ENCODE assay signal across 28 mouse cellular contexts in genomic region chr1:93818722-93819121, GRCm38 (mm10). TPM values are rescaled to one million over a fixed set of nuclear protein-coding genes. Genes with fewer than 3 reads are reported as not detected.
A peak's percentile ranks its signal among the peaks of the same experiment; 100 is the strongest.
DNase-seq lines count a peak whose midpoint lies in the region; ATAC-seq and TF ChIP-seq lines count a peak whose summit lies in the region.
"Had no signal": no experiment of that assay in that cellular context is flagged by ENCODE, and none has a peak within 500 bp of the region (broad histone marks: within the 10 kb centered on the region; RNA-seq: fewer than 3 reads in every experiment).

No protein-coding gene starts in this region.

- no peak overlapping the region for H3K9ac ChIP-seq in heart, embryonic 11.5 days (ENCODE audit: low read depth, low read length)
- no peak overlapping the region for H3K9ac ChIP-seq in liver, postnatal 0 days (replicated peaks)
- H3K9ac ChIP-seq in liver, embryonic 11.5 days (ENCODE audit: low read depth, low read length), result no peak overlapping the region
- H3K9ac ChIP-seq: embryonic facial prominence, embryonic 15.5 days; heart, embryonic 13.5 days; hindbrain, embryonic 15.5 days had no signal

- WGBS in heart, embryonic 11.5 days (ENCODE audit: insufficient replicate concordance), result 93% methylated on average over 7 of the region's 7 CpGs
- 86% methylated on average over 7 of the region's 7 CpGs for WGBS in liver, postnatal 0 days (ENCODE audit: insufficient replicate concordance)
- 95% methylated on average over 7 of the region's 7 CpGs for WGBS in liver, embryonic 11.5 days

- H3K4me1 ChIP-seq in heart, embryonic 11.5 days (ENCODE audit: control insufficient read depth, insufficient read depth, low read length), result no peaks in the 10 kb centered on the region
- no peaks in the 10 kb centered on the region; the same call in 1 of the 2 replicates for H3K4me1 ChIP-seq in liver, postnatal 0 days (ENCODE audit: insufficient read depth)
- H3K4me1 ChIP-seq in liver, embryonic 11.5 days (replicated peaks; ENCODE audit: control insufficient read depth, insufficient read depth, low read length), result no peaks in the 10 kb centered on the region; the same call in 1 of the 2 replicates
- H3K4me1 ChIP-seq in megakaryocyte, embryonic 14.5 days, result peaks cover 12% of the 10 kb centered on the region
- H3K4me1 ChIP-seq: embryonic facial prominence, embryonic 15.5 days; forebrain, embryonic 10.5 days; heart, embryonic 13.5 days; hindbrain, embryonic 15.5 days had no signal

- DNase-seq in adrenal gland, adult (ENCODE audit: inconsistent age in 2 of 2, low spot score in 1 of 2), result peak; percentile 57 to 75
- DNase-seq in adrenal gland, postnatal 10 days, result no peak
- peak; percentile 80 for DNase-seq in heart, adult 11 months
- DNase-seq in liver, postnatal 0 days, result no peak
- DNase-seq in liver, embryonic 11.5 days (ENCODE audit: low spot score), result no peak
- no peak for DNase-seq in thymus, postnatal 10 days (ENCODE audit: low spot score in 2 of 2)
- DNase-seq: adrenal gland, postnatal 36 days; B cell, adult 2 months; cerebellum, adult 18-20 months; cerebellum, adult 9-11 months; embryo, embryonic 11 days; gastrocnemius, postnatal 10 days; heart, postnatal 36 days; kidney, adult 11 months had no signal

- H3K27ac ChIP-seq in heart, embryonic 11.5 days (ENCODE audit: low read depth, low read length), result no peak overlapping the region
- H3K27ac ChIP-seq in liver, postnatal 0 days (ENCODE audit: low read depth), result peak overlapping the region; percentile 63
- no peak overlapping the region for H3K27ac ChIP-seq in liver, embryonic 11.5 days (ENCODE audit: low read depth, low read length)
- H3K27ac ChIP-seq: embryonic facial prominence, embryonic 15.5 days; forebrain, embryonic 10.5 days; heart, embryonic 13.5 days; hindbrain, embryonic 15.5 days had no signal

- no peak for ATAC-seq in heart, embryonic 11.5 days (replicated peaks; ENCODE audit: insufficient number of reproducible peaks, low FRiP score, low TSS enrichment)
- ATAC-seq in liver, postnatal 0 days, result no peak
- ATAC-seq in liver, embryonic 11.5 days (replicated peaks; ENCODE audit: low FRiP score), result no peak
- ATAC-seq: activated CD4-positive, CD25-positive, alpha-beta regulatory T cell, adult 4 months; CD4-positive, CD25-positive, alpha-beta regulatory T cell, adult 4 months; forebrain, embryonic 14.5 days; Patski had no signal

- no peak for TF ChIP-seq EP300 in liver, postnatal 0 days (IDR thresholded peaks at IDR 0.05; ENCODE audit: low read depth)

- no peaks in the 10 kb centered on the region for H3K9me3 ChIP-seq in heart, embryonic 11.5 days (replicated peaks; ENCODE audit: control insufficient read depth, low read length)
- H3K9me3 ChIP-seq in liver, postnatal 0 days (ENCODE audit: low read length), result no peaks in the 10 kb centered on the region
- no peaks in the 10 kb centered on the region for H3K9me3 ChIP-seq in liver, embryonic 11.5 days (ENCODE audit: control insufficient read depth, low read length)
- no peaks in the 10 kb centered on the region for H3K9me3 ChIP-seq in megakaryocyte, embryonic 14.5 days
- H3K9me3 ChIP-seq: embryonic facial prominence, embryonic 15.5 days; forebrain, embryonic 10.5 days; heart, embryonic 13.5 days; hindbrain, embryonic 15.5 days had no signal

- H3K4me2 ChIP-seq in heart, embryonic 11.5 days, result no peak overlapping the region
- no peak overlapping the region for H3K4me2 ChIP-seq in liver, postnatal 0 days (ENCODE audit: low read depth, low read length)
- no peak overlapping the region for H3K4me2 ChIP-seq in liver, embryonic 11.5 days
- H3K4me2 ChIP-seq: embryonic facial prominence, embryonic 15.5 days; heart, embryonic 13.5 days; hindbrain, embryonic 15.5 days had no signal

- TF ChIP-seq CTCF in liver, postnatal 0 days (IDR thresholded peaks at IDR 0.05; ENCODE audit: low read depth), result no peak

- no peak overlapping the region for H3K4me3 ChIP-seq in heart, embryonic 11.5 days (ENCODE audit: low read depth, low read length)
- no peak overlapping the region for H3K4me3 ChIP-seq in liver, postnatal 0 days (ENCODE audit: low read depth, low read length)
- H3K4me3 ChIP-seq in liver, embryonic 11.5 days (ENCODE audit: low read depth, low read length), result no peak overlapping the region
- H3K4me3 ChIP-seq in megakaryocyte, embryonic 14.5 days (replicated peaks), result peak overlapping the region; percentile 51
- H3K4me3 ChIP-seq: embryonic facial prominence, embryonic 15.5 days; erythroblast, embryonic 14.5 days; forebrain, embryonic 10.5 days; heart, embryonic 13.5 days; hindbrain, embryonic 15.5 days had no signal

- H3K36me3 ChIP-seq in heart, embryonic 11.5 days (ENCODE audit: control insufficient read depth, insufficient read depth, low read length), result peaks cover 48% of the 10 kb centered on the region
- peaks cover 66% of the 10 kb centered on the region for H3K36me3 ChIP-seq in liver, postnatal 0 days (replicated peaks; ENCODE audit: insufficient read depth, low read length)
- H3K36me3 ChIP-seq in liver, embryonic 11.5 days (ENCODE audit: control insufficient read depth, insufficient read depth, low read length), result peaks cover 59% of the 10 kb centered on the region
- H3K36me3 ChIP-seq in megakaryocyte, embryonic 14.5 days (replicated peaks; ENCODE audit: low read length), result peaks cover 85% of the 10 kb centered on the region

- no peaks in the 10 kb centered on the region for H3K27me3 ChIP-seq in heart, embryonic 11.5 days (ENCODE audit: control insufficient read depth, insufficient read depth, low read length)
- no peaks in the 10 kb centered on the region for H3K27me3 ChIP-seq in liver, postnatal 0 days (ENCODE audit: insufficient read depth, low read length)
- H3K27me3 ChIP-seq in liver, embryonic 11.5 days (replicated peaks; ENCODE audit: control insufficient read depth, insufficient read depth, low read length), result no peaks in the 10 kb centered on the region
- H3K27me3 ChIP-seq in megakaryocyte, embryonic 14.5 days (replicated peaks), result no peaks in the 10 kb centered on the region
- H3K27me3 ChIP-seq: embryonic facial prominence, embryonic 15.5 days; heart, embryonic 13.5 days; hindbrain, embryonic 15.5 days; Patski had no signal

RNA-seq across cellular contexts. Expression of gene D2hgdh, which starts 6.0 kb away (rescaled TPM):
- 10 to 100 TPM; 33.5 to 48.8 TPM for total RNA-seq in adrenal gland, postnatal 10 days (2021)
- polyA plus RNA-seq in heart, embryonic 11.5 days (2014; fragmentation: Nextera tagmentation; extraction: Ambion mirVana), result 12.0 and 12.9 TPM in 2 replicates
- polyA plus RNA-seq in liver, postnatal 0 days (2015; fragmentation: Nextera tagmentation; extraction: Ambion mirVana), result 4.3 and 5.7 TPM in 2 replicates
- 10.1 and 12.3 TPM in 2 replicates for polyA plus RNA-seq in liver, embryonic 11.5 days (2014; fragmentation: Nextera tagmentation; extraction: Ambion mirVana)
- polyA plus RNA-seq in megakaryocyte, embryonic 14.5 days (2012; ENCODE audit: insufficient read depth, low replicate concordance), result 0.55 TPM in 1 of 2 replicates, not detected in the other

RNA-seq across cellular contexts. Expression of gene Ing5, which starts 15.0 kb away (rescaled TPM):
- total RNA-seq in adrenal gland, postnatal 10 days (2021), result 10 to 100 TPM; 15.2 to 17.9 TPM
- 14.4 and 15.5 TPM in 2 replicates for polyA plus RNA-seq in heart, embryonic 11.5 days (2014; fragmentation: Nextera tagmentation; extraction: Ambion mirVana)
- 4.6 and 5.7 TPM in 2 replicates for polyA plus RNA-seq in liver, postnatal 0 days (2015; fragmentation: Nextera tagmentation; extraction: Ambion mirVana)
- polyA plus RNA-seq in liver, embryonic 11.5 days (2014; fragmentation: Nextera tagmentation; extraction: Ambion mirVana), result 23.1 and 24.2 TPM in 2 replicates
- polyA plus RNA-seq in megakaryocyte, embryonic 14.5 days (2012; ENCODE audit: insufficient read depth, low replicate concordance), result 0.46 TPM in 1 of 2 replicates, not detected in the other

RNA-seq across cellular contexts. Expression of gene Dtymk, which starts 17.0 kb away (rescaled TPM):
- 10 to 100 TPM; 72.3 to 76.9 TPM for total RNA-seq in adrenal gland, postnatal 10 days (2021)
- 201 and 206 TPM in 2 replicates for polyA plus RNA-seq in heart, embryonic 11.5 days (2014; fragmentation: Nextera tagmentation; extraction: Ambion mirVana)
- 73.3 and 78.9 TPM in 2 replicates for polyA plus RNA-seq in liver, postnatal 0 days (2015; fragmentation: Nextera tagmentation; extraction: Ambion mirVana)
- 297 and 324 TPM in 2 replicates for polyA plus RNA-seq in liver, embryonic 11.5 days (2014; fragmentation: Nextera tagmentation; extraction: Ambion mirVana)
- polyA plus RNA-seq in megakaryocyte, embryonic 14.5 days (2012; ENCODE audit: insufficient read depth, low replicate concordance), result 4.6 and 45.2 TPM in 2 replicates

RNA-seq across cellular contexts. Expression of gene Gal3st2, which starts 42.4 kb away (rescaled TPM):
- total RNA-seq in adrenal gland, postnatal 10 days (2021), result under 1 TPM; 0.21 to 0.36 TPM
- 0.17 TPM in 1 of 2 replicates, not detected in the other for polyA plus RNA-seq in heart, embryonic 11.5 days (2014; fragmentation: Nextera tagmentation; extraction: Ambion mirVana)
- polyA plus RNA-seq in liver, postnatal 0 days (2015; fragmentation: Nextera tagmentation; extraction: Ambion mirVana), result 0.06 TPM in 1 of 2 replicates, not detected in the other
- polyA plus RNA-seq in liver, embryonic 11.5 days (2014; fragmentation: Nextera tagmentation; extraction: Ambion mirVana), result not detected in 2 replicates
- not detected in 2 replicates for polyA plus RNA-seq in megakaryocyte, embryonic 14.5 days (2012; ENCODE audit: insufficient read depth, low replicate concordance)
- total RNA-seq: adrenal gland, postnatal 36 days; gastrocnemius, postnatal 10 days had no signal
- polyA plus RNA-seq: activated CD4-positive, CD25-positive, alpha-beta regulatory T cell, adult 4 months; CD4-positive, CD25-positive, alpha-beta regulatory T cell, adult 4 months; embryonic facial prominence, embryonic 11.5 days; erythroblast, embryonic 14.5 days; forebrain, embryonic 10.5 days; forebrain, embryonic 14.5 days; heart, postnatal 0 days; hindbrain, embryonic 11.5 days; hindbrain, embryonic 15.5 days; Patski had no signal

Comparison
In these comparisons a context has a peak if more than half of its experiments do, and no peak if none do; other contexts are left out.
1. DNase-seq: peak in adrenal gland, adult (2 of 2) and heart, adult 11 months (single experiment); none in adrenal gland, postnatal 10 days (single experiment), liver, postnatal 0 days (single experiment), liver, embryonic 11.5 days (single experiment) and thymus, postnatal 10 days (0 of 2).